Mouse (Mus musculus) layer of hippocampus, adult 9-10 months (tissue): ENCODE measurements at regions not wholly inside any gene's neighbourhood (a gene's known extent, or its start where the extent isn't known, plus 50 kb on each side); places are given as distances from the start of the nearest gene placed in this dataset.
"Not testable (repeated sequence)": the region's sequence is repeated elsewhere in the genome, so short reads cannot be mapped to it uniquely, and the experiment has no call there.

Experiments used
- DNase-seq: peaks from one replicate; pipeline ENCODE4 v3.0.0; 2022; ENCODE audit warnings: low spot score

- no peak for DNase-seq
These were observed 113.4 kb downstream of the Sox4 start for GRCm38 (mm10) chr13:28840142-28840541.

- DNase-seq: no peak
These were observed 114.4 kb downstream of the Sox4 start for GRCm38 (mm10) chr13:28839084-28839483.

- no peak for DNase-seq
These were observed 115.3 kb downstream of the Sox4 start for GRCm38 (mm10) chr13:28838216-28838615.

GRCm38 (mm10) chr13:28837196-28837595 is 116.3 kb downstream of the Sox4 start:
- not testable (repeated sequence) for DNase-seq

GRCm38 (mm10) chr13:28833700-28834065 is 119.8 kb downstream of the Sox4 start:
- no peak for DNase-seq

GRCm38 (mm10) chr13:28832855-28833699 is 120.4 kb downstream of the Sox4 start:
- no peak for DNase-seq

- DNase-seq: no peak
These were observed 127.2 kb downstream of the Sox4 start for GRCm38 (mm10) chr13:28826284-28826683.

GRCm38 (mm10) chr13:28823985-28824384 is 129.5 kb downstream of the Sox4 start:
- no peak for DNase-seq

- no peak for DNase-seq
These were observed 130.1 kb downstream of the Sox4 start for GRCm38 (mm10) chr13:28823311-28823880.

- no peak for DNase-seq
These were observed 132.5 kb downstream of the Sox4 start for GRCm38 (mm10) chr13:28820868-28821533.

- no peak for DNase-seq
These were observed 139.4 kb downstream of the Sox4 start for GRCm38 (mm10) chr13:28814127-28814526.

GRCm38 (mm10) chr13:28811667-28812575 is 141.6 kb downstream of the Sox4 start:
- no peak for DNase-seq

GRCm38 (mm10) chr13:28811081-28811439 is 142.5 kb downstream of the Sox4 start:
- no peak for DNase-seq

GRCm38 (mm10) chr13:28810326-28811080 is 143.0 kb downstream of the Sox4 start:
- no peak for DNase-seq

- no peak for DNase-seq
These were observed 148.2 kb downstream of the Sox4 start for GRCm38 (mm10) chr13:28805302-28805701.

- DNase-seq: no peak
These were observed 152.1 kb downstream of the Sox4 start for GRCm38 (mm10) chr13:28801210-28801954.

GRCm38 (mm10) chr13:28800676-28801075 is 152.8 kb downstream of the Sox4 start:
- no peak for DNase-seq

GRCm38 (mm10) chr13:28799474-28799873 is 154.0 kb downstream of the Sox4 start:
- no peak for DNase-seq

GRCm38 (mm10) chr13:28797617-28798475 is 155.7 kb downstream of the Sox4 start:
- DNase-seq: no peak

GRCm38 (mm10) chr13:28795274-28795673 is 158.2 kb downstream of the Sox4 start:
- DNase-seq: no peak
